Mouse (Mus musculus) ES-Bruce4 (cell line): ENCODE results near the gene Ankrd24.

Source experiments
- CTCF ChIP-seq: IDR thresholded peaks from one replicate; pipeline ENCODE4 v1.8.1; 2011; ENCODE audit warnings: low read depth, low read length
- EP300 ChIP-seq: IDR thresholded peaks from 2 replicates; pipeline ENCODE4 v1.6.1; 2011; ENCODE audit warnings: low read depth, low read length; ENCODE audit not compliant: insufficient read depth
- POLR2A ChIP-seq: IDR thresholded peaks from one replicate; pipeline ENCODE4 v1.8.1; 2011; ENCODE audit warnings: low read length; ENCODE audit not compliant: insufficient read depth

DNA sequence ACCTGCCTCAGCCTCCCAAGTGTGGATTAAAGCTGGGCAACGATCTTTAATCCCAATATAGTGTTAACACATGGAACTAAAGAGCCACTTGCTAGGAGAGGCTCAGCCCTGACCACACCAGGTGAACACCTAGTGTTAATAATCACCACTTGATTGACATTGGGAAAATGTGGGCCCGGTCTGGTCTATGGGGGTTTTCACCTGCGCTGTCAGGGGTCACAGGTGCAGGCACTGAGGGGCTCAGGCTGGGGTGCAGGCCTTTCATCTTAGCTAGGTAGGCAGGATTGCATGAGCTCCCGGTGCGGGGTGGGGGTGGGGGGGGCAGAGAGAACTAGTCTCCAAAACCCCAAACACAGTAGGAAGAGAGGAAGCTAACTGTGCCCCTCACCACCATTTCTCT is 28.7 kb upstream of the Ankrd24 start:
- TF ChIP-seq CTCF (no peak), EP300 (no peak), POLR2A (no peak)
